Mouse (Mus musculus): ENCODE data around the gene Gm10717. TPM values are rescaled to one million over a fixed set of nuclear protein-coding genes. Genes with fewer than 3 reads are reported as not detected.
A peak's percentile ranks its signal among the peaks of the same experiment; 100 is the strongest.
"Not testable (repeated sequence)": the region's sequence is repeated elsewhere in the genome, so short reads cannot be mapped to it uniquely, and the experiment has no call there.

Gm10717 gene
- total and polyA plus RNA-seq, 2 experiments from 2014 or later = 0.31 to 0.38 TPM

GRCm38 (mm10) chr9:3023985-3024648 is 1.1 kb upstream of the Gm10717 start:
- H3K4me1 ChIP-seq (ENCODE audit: insufficient read depth, low read length); H3K4me3 ChIP-seq (ENCODE audit: low read length); H3K4me2 ChIP-seq (ENCODE audit: low read depth, low read length); H3K36me3 ChIP-seq (ENCODE audit: insufficient read depth, low read length); H3K9ac ChIP-seq (replicated peaks; ENCODE audit: low read length); DNase-seq (ENCODE audit: low spot score); H3K27ac ChIP-seq; H3K27me3 ChIP-seq (ENCODE audit: insufficient read depth, low read length); ATAC-seq; H3K9me3 ChIP-seq (ENCODE audit: low read length): not testable (repeated sequence)
- 68% methylated on average over 15 of the region's 16 CpGs for WGBS

- not testable (repeated sequence) for H3K4me1 ChIP-seq (ENCODE audit: insufficient read depth, low read length); H3K27me3 ChIP-seq (ENCODE audit: insufficient read depth, low read length); H3K36me3 ChIP-seq (ENCODE audit: insufficient read depth, low read length); H3K9me3 ChIP-seq (ENCODE audit: low read length); H3K27ac ChIP-seq; H3K4me2 ChIP-seq (ENCODE audit: low read depth, low read length); H3K9ac ChIP-seq (replicated peaks; ENCODE audit: low read length); H3K4me3 ChIP-seq (ENCODE audit: low read length); DNase-seq (ENCODE audit: low spot score); ATAC-seq
- 65% methylated on average over 4 of the region's 6 CpGs for WGBS
Measured at GRCm38 (mm10) chr9:3025653-3026052, 436 bp downstream of the Gm10717 start.

- 76% methylated on average over 5 of the region's 5 CpGs for WGBS
- H3K9me3 ChIP-seq (ENCODE audit: low read length); H3K9ac ChIP-seq (replicated peaks; ENCODE audit: low read length): not testable (repeated sequence)
Measured at GRCm38 (mm10) chr9:3026136-3026535, 919 bp downstream of the Gm10717 start.

GRCm38 (mm10) chr9:3026741-3027140 is 1.5 kb downstream of the Gm10717 start:
- H3K4me1 ChIP-seq (ENCODE audit: insufficient read depth, low read length); H3K4me3 ChIP-seq (ENCODE audit: low read length); H3K27me3 ChIP-seq (ENCODE audit: insufficient read depth, low read length); DNase-seq (ENCODE audit: low spot score); ATAC-seq; H3K27ac ChIP-seq; H3K9me3 ChIP-seq (ENCODE audit: low read length); H3K9ac ChIP-seq (replicated peaks; ENCODE audit: low read length); H3K4me2 ChIP-seq (ENCODE audit: low read depth, low read length); H3K36me3 ChIP-seq (ENCODE audit: insufficient read depth, low read length): not testable (repeated sequence)
- WGBS = 68% methylated on average over 9 of the region's 9 CpGs

More at GRCm38 (mm10) chr9:3026136-3026535, 919 bp downstream of the Gm10717 start:
- H3K27me3 ChIP-seq (ENCODE audit: insufficient read depth, low read length); H3K36me3 ChIP-seq (ENCODE audit: insufficient read depth, low read length); H3K4me1 ChIP-seq (ENCODE audit: insufficient read depth, low read length); H3K4me2 ChIP-seq (ENCODE audit: low read depth, low read length); ATAC-seq; DNase-seq (ENCODE audit: low spot score); H3K4me3 ChIP-seq (ENCODE audit: low read length); H3K27ac ChIP-seq: not testable (repeated sequence)

- peak; percentile 66 for DNase-seq (ENCODE audit: low spot score)
- not testable (repeated sequence) for ATAC-seq; H3K4me2 ChIP-seq (ENCODE audit: low read depth, low read length); H3K27ac ChIP-seq; H3K9ac ChIP-seq (replicated peaks; ENCODE audit: low read length); H3K4me1 ChIP-seq (ENCODE audit: insufficient read depth, low read length); H3K9me3 ChIP-seq (ENCODE audit: low read length); H3K4me3 ChIP-seq (ENCODE audit: low read length); H3K27me3 ChIP-seq (ENCODE audit: insufficient read depth, low read length); H3K36me3 ChIP-seq (ENCODE audit: insufficient read depth, low read length)
- WGBS = 73% methylated on average over 9 of the region's 9 CpGs
Measured at GRCm38 (mm10) chr9:3027200-3027599, 2.0 kb downstream of the Gm10717 start.

- H3K9ac ChIP-seq (replicated peaks; ENCODE audit: low read length); H3K4me1 ChIP-seq (ENCODE audit: insufficient read depth, low read length); H3K36me3 ChIP-seq (ENCODE audit: insufficient read depth, low read length); ATAC-seq; H3K9me3 ChIP-seq (ENCODE audit: low read length); H3K4me3 ChIP-seq (ENCODE audit: low read length); H3K27me3 ChIP-seq (ENCODE audit: insufficient read depth, low read length); H3K4me2 ChIP-seq (ENCODE audit: low read depth, low read length); DNase-seq (ENCODE audit: low spot score); H3K27ac ChIP-seq: not testable (repeated sequence)
- WGBS = 65% methylated on average over 12 of the region's 16 CpGs
Measured at GRCm38 (mm10) chr9:3029276-3030000, 4.2 kb downstream of the Gm10717 start.

GRCm38 (mm10) chr9:3030677-3031318 is 5.6 kb downstream of the Gm10717 start:
- not testable (repeated sequence) for H3K4me2 ChIP-seq (ENCODE audit: low read depth, low read length); H3K4me3 ChIP-seq (ENCODE audit: low read length); H3K36me3 ChIP-seq (ENCODE audit: insufficient read depth, low read length); H3K9ac ChIP-seq (replicated peaks; ENCODE audit: low read length); H3K4me1 ChIP-seq (ENCODE audit: insufficient read depth, low read length); H3K9me3 ChIP-seq (ENCODE audit: low read length); H3K27me3 ChIP-seq (ENCODE audit: insufficient read depth, low read length); H3K27ac ChIP-seq
- WGBS = 66% methylated on average over 2 of the region's 10 CpGs
- ATAC-seq (peak; percentile 54; the same call in 1 of the 2 replicates), DNase-seq (ENCODE audit: low spot score) (peak; percentile 92)

GRCm38 (mm10) chr9:3034299-3034698 is 9.1 kb downstream of the Gm10717 start, which contains the start of gene Gm17535:
Gm17535 (plus strand) TSS chr9:3034599.
- not testable (repeated sequence) for H3K4me1 ChIP-seq (ENCODE audit: insufficient read depth, low read length); H3K4me3 ChIP-seq (ENCODE audit: low read length)

GRCm38 (mm10) chr9:3036577-3036976 is 11.4 kb downstream of the Gm10717 start, which contains the start of gene Gm10715:
Gm10715 (plus strand) TSS chr9:3036877.
- ATAC-seq; H3K9me3 ChIP-seq (ENCODE audit: low read length); H3K4me2 ChIP-seq (ENCODE audit: low read depth, low read length); H3K4me1 ChIP-seq (ENCODE audit: insufficient read depth, low read length); DNase-seq (ENCODE audit: low spot score); H3K36me3 ChIP-seq (ENCODE audit: insufficient read depth, low read length); H3K9ac ChIP-seq (replicated peaks; ENCODE audit: low read length); H3K27me3 ChIP-seq (ENCODE audit: insufficient read depth, low read length); H3K27ac ChIP-seq; H3K4me3 ChIP-seq (ENCODE audit: low read length): not testable (repeated sequence)
- WGBS = 73% methylated on average over 6 of the region's 8 CpGs

More at GRCm38 (mm10) chr9:3034299-3034698, 9.1 kb downstream of the Gm10717 start, which contains the start of gene Gm17535:
- not testable (repeated sequence) for H3K9me3 ChIP-seq (ENCODE audit: low read length); H3K9ac ChIP-seq (replicated peaks; ENCODE audit: low read length); H3K4me2 ChIP-seq (ENCODE audit: low read depth, low read length); H3K27ac ChIP-seq; H3K27me3 ChIP-seq (ENCODE audit: insufficient read depth, low read length); DNase-seq (ENCODE audit: low spot score); H3K36me3 ChIP-seq (ENCODE audit: insufficient read depth, low read length); ATAC-seq
- no CpG with 5 or more reads among the region's 8 CpGs for WGBS

All from hindbrain, postnatal 0 days (tissue).